Mouse (Mus musculus) CD4-positive helper T cell, adult 2 months (primary cell): ENCODE results near the gene Cela2a.

Source experiments
- DNase-seq: peaks from one replicate; pipeline ENCODE4 v3.0.0-alpha.2; 2012; ENCODE audit warnings: low read depth, missing footprints, low spot score

Gene Cela2a

DNA sequence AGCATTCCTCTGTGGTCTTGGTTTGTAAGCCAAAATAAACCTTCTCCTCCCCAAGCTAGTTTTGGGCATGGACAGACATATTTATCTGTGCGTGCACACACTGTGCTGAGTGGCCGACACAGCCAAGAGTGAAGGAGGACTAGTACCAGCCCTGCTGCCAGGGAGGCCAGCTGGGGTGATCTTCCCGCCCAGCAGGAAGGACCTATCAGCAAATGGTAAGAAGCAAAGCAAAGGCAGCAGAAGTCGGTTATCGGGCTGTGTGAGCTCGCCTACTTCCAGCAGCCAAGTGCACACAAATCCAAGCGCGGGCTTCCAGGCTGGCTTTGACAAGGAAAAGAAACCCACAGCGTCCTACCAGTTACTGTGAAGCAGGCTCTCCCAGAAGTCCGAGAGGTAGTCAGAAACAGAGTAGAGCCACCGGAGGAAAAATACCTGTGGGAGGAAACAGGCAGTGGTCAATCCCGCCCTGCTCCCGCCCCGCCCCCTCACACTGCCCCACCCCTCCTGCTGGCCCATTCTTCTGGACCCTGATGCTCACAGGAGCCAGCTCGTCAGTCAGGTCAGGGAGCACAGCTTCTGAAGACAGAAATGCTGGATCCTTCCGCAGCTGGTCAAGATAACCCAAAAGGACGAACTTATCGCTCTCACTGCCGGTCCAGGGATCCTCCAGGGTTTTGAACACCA, 58.5 kb downstream of the Cela2a start:
- DNase-seq, result no peak

DNA sequence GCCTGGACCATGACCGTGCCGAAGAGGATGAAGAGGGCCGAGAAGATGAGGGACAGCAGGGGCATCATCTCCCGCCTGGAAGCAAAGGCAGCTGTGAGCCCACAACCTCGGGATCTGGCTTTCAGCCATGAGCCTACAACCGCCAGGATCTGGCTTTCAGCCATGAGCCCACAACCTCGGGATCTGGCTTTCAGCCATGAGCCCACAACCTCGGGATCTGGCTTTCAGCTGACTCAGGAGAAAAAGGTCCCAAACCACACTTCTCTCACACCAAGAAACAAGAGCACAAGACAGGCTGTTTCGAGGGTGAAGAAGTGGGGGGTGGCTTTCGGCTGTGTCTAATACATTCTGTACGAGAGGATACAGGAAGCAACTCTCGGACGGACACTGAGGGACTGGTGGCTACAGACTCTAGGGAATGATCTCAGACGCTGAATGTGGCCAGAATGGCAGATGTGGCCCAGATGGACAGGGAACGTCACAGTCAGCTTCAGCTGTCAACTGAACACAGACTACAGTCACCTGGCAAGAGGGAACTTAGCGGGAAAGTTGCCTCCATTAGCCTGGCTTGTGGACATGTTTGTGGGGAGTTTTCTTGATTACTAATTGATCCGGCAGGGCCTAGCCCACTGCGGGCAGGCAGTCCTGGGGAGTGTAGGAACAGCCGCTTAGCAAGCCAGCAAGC, 59.1 kb downstream of the Cela2a start:
- no peak for DNase-seq

DNA sequence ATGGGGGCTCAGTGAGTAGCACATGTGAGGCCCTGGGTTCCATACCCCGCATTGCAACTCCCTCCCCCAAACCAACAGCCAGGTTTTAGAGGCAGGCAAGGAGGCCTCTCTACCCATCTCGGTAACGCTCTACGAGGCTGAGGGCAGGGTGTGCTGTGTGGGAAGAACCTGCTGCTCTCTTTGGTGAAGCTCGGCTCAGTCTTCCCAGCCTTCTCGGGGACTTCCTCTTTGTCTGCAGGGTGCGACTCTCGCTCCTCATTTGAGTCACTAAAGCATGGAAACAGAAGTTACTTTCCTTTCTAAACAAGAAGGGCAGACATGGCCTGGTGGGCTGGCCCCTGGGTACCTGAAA, 59.7 kb downstream of the Cela2a start:
- peak; percentile 18 for DNase-seq

DNA sequence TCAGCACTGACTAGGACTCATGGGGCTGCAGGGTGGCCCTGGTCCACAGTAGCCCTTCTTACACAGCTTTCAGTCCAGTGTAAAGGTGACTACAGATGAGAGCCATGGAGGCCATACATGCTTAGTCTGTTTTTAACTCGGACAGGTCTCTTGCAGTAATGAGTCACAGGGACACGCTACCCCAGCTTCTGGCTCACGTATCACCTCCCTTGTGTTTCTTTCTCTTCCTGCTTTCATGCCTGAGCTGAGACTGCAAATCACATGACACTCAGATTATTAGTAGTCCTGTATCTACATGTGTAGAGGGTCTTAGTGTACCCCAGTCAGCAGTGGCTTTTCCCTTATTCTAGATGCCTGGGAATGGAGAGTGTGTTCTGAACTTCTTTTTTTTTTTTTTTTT, 61.0 kb downstream of the Cela2a start:
- DNase-seq, result no peak
